Mouse (Mus musculus): Measurements from ENCODE around the gene 4930469K13Rik. TPM values are rescaled to one million over a fixed set of nuclear protein-coding genes. Genes with fewer than 3 reads are reported as not detected.
A peak's percentile ranks its signal among the peaks of the same experiment; 100 is the strongest.

Gene 4930469K13Rik
- total and polyA plus RNA-seq, 3 experiments = 0.23 to 0.29 TPM; not detected in 1

DNA sequence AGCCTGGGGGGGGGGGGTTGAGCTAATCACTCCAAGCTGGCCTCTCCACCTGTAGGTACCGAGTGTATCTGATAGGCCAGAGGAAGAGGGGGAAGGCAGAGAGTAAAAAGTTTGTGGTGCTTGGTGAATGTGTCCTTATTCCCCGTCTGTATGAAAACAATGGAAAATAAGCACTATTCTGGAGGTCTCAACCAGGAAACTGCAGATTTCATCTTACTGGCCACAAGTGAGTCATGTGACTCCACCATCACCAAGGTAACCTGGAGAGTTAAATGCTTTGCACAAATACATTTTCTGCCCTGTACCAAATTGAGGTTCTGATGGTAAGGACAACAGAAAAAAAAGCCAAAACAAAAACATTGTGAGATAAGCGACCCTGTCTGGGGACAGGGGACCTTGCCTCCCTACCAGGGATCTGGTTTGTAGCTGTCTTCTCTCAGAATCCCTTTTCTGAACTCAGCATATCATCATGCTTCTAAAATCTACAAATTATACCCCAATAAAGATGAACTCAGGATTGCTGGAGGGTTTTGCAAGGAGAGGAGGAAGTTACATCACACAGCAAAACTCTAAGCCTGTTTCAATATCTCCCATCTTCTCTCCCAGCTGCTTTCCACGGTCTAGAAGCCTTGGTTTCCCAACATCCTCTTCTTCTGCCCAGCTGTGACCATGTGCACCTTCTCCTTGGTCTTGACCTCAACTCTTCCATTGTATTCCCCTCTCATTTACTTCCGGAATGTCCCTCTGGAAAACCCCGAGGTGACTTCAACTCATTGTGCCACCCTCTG, 45.1 kb downstream of the 4930469K13Rik start (continued):
- TF ChIP-seq TCF12 (IDR thresholded peaks at IDR 0.05; ENCODE audit: low read depth, low read length) (0 out of 2 replicates have a peak, but pooled peaks have one; percentile 17), TBP (IDR thresholded peaks at IDR 0.05; ENCODE audit: low read depth, low read length) (no peak), E2F4 (IDR thresholded peaks at IDR 0.05; ENCODE audit: borderline replicate concordance, low read depth, low read length) (no peak), SIN3A (IDR thresholded peaks at IDR 0.05; ENCODE audit: low read length) (peak; percentile 39; the same call in 1 of the 2 replicates), ETS1 (IDR thresholded peaks at IDR 0.05; ENCODE audit: low read depth, low read length) (peak; percentile 80), CHD1 (IDR thresholded peaks at IDR 0.05; ENCODE audit: low read depth, low read length) (no peak), MXI1 (IDR thresholded peaks at IDR 0.05; ENCODE audit: low read depth, low read length) (no peak), EP300 (IDR thresholded peaks at IDR 0.05; ENCODE audit: low read depth in 1 of 2, low read length in 2 of 2) (peak in 1 of 2 experiments; percentile 47; a peak in 2 of 4 replicates), MYC (IDR thresholded peaks at IDR 0.05; ENCODE audit: low read depth, low read length) (no peak), JUND (IDR thresholded peaks at IDR 0.05; ENCODE audit: low read depth, low read length) (no peak), GABPA (IDR thresholded peaks at IDR 0.05; ENCODE audit: low read depth, low read length) (no peak), CHD2 (IDR thresholded peaks at IDR 0.05; ENCODE audit: low read length) (no peak), POLR2A (IDR thresholded peaks at IDR 0.05; ENCODE audit: control insufficient read depth in 1 of 2, insufficient read depth in 1 of 2, low read depth in 1 of 2, low read length in 2 of 2, poor library complexity in 1 of 2) (no peak; a peak in 1 of 4 replicates), SMC3 (IDR thresholded peaks at IDR 0.05; ENCODE audit: low read depth, low read length) (no peak), ZMIZ1 (IDR thresholded peaks at IDR 0.05; ENCODE audit: low read depth, low read length) (peak; percentile 26; the same call in 1 of the 2 replicates), MAX (IDR thresholded peaks at IDR 0.05; ENCODE audit: low read length) (no peak; the same call in 1 of the 2 replicates), ZNF384 (IDR thresholded peaks at IDR 0.05; ENCODE audit: low read depth, low read length) (0 out of 2 replicates have a peak, but pooled peaks have one; percentile 6), UBTF (IDR thresholded peaks at IDR 0.05; ENCODE audit: borderline replicate concordance, insufficient read depth, low read depth, low read length) (no peak)

DNA sequence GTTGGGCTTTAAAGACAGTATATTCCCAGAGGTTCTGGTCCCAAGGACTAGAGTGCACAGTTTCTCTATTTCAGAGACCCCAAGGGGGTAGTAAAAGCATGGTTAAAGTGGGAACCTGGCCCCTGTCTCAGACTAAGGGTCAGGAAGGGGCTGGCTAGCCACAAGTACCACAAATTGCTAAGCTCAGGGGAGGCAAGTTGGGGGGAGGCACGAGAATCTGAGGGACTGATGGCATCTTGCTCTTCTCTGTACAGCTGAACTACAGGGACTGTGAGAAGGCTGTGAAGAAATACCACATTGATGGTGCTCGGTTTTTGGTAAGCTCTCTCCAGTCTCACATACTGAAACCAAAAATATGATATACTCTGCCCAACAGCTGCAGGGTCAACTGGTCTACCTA, 47.7 kb downstream of the 4930469K13Rik start:
- peaks cover 37 to 49% of the 10 kb centered on the region in 2 experiments for H3K4me1 ChIP-seq (ENCODE audit: control insufficient read depth in 1 of 2, insufficient read depth in 2 of 2, low read length in 2 of 2)
- TF ChIP-seq MYB (IDR thresholded peaks at IDR 0.05; ENCODE audit: low read depth, low read length) = no peak
- no peak for TF ChIP-seq MEF2A (IDR thresholded peaks at IDR 0.05; ENCODE audit: extremely low read depth, insufficient replicate concordance, low read depth, low read length, poor library complexity, severe bottlenecking)
- TF ChIP-seq NRF1 (IDR thresholded peaks at IDR 0.05; ENCODE audit: insufficient read depth, low read depth, low read length, poor library complexity, severe bottlenecking) = no peak
- no peak for TF ChIP-seq USF1 (IDR thresholded peaks at IDR 0.05; ENCODE audit: low read depth, low read length)
- no peak for TF ChIP-seq ZMIZ1 (IDR thresholded peaks at IDR 0.05; ENCODE audit: low read depth, low read length)
- no peak for TF ChIP-seq E2F4 (IDR thresholded peaks at IDR 0.05; ENCODE audit: borderline replicate concordance, low read depth, low read length)
- no peak for TF ChIP-seq CHD2 (IDR thresholded peaks at IDR 0.05; ENCODE audit: low read length)
- no peak for TF ChIP-seq POLR2AphosphoS2 (IDR thresholded peaks at IDR 0.05; ENCODE audit: low read length)
- TF ChIP-seq NELFE (IDR thresholded peaks at IDR 0.05; ENCODE audit: low read depth, low read length) = no peak
- no peak for TF ChIP-seq RCOR1 (IDR thresholded peaks at IDR 0.05; ENCODE audit: low read depth, low read length)
- TF ChIP-seq SIN3A (IDR thresholded peaks at IDR 0.05; ENCODE audit: low read length) = no peak
- TF ChIP-seq ELF1 (IDR thresholded peaks at IDR 0.05; ENCODE audit: low read depth, low read length) = no peak
- H3K27me3 ChIP-seq (ENCODE audit: control insufficient read depth in 1 of 2, insufficient read depth in 2 of 2, low read length in 2 of 2) = no peaks in the 10 kb centered on the region
- peaks cover 45% of the 10 kb centered on the region for H3K79me2 ChIP-seq (ENCODE audit: control insufficient read depth, insufficient read depth, low read length, poor library complexity)
- H3K4me3 ChIP-seq (ENCODE audit: control insufficient read depth in 1 of 2, insufficient read depth in 1 of 2, low read depth in 2 of 2, low read length in 2 of 2) = no peak overlapping the region
- no peak for DNase-seq (ENCODE audit: low read depth, low spot score)
- no peaks in the 10 kb centered on the region for H3K9me3 ChIP-seq (replicated peaks; ENCODE audit: insufficient read depth, low read length)
- no peak overlapping the region for H3K9ac ChIP-seq (ENCODE audit: control insufficient read depth, low read depth, low read length, poor library complexity, severe bottlenecking)
- H3K27ac ChIP-seq (ENCODE audit: control insufficient read depth, low read depth, low read length) = no peak overlapping the region
- H3K36me3 ChIP-seq (ENCODE audit: control insufficient read depth in 1 of 2, insufficient read depth in 2 of 2, low read length in 2 of 2) = peaks cover 32 to 60% of the 10 kb centered on the region in 2 experiments

Data from MEL (cell line).